Mouse (Mus musculus) midbrain, embryonic 12.5 days (tissue): ENCODE results near the gene Rorb. TPM values are rescaled to one million over a fixed set of nuclear protein-coding genes. Genes with fewer than 3 reads are reported as not detected.
A peak's percentile ranks its signal among the peaks of the same experiment; 100 is the strongest.

ENCODE experiments used
- ATAC-seq: fragments of 200-750 bp; cut with Nextera tagmentation; 2 replicates; pipeline ENCODE4 v1.8.0; 2017; ENCODE audit warnings: low read depth, moderate TSS enrichment, moderate library complexity; ENCODE audit not compliant: low FRiP score
- H3K27ac ChIP-seq: fragments of 300-500 bp; sonication (generic); replicated peaks from 2 replicates; pipeline ENCODE4 v1.5.1; 2016; ENCODE audit warnings: mild to moderate bottlenecking
- H3K27me3 ChIP-seq: fragments of 300-500 bp; sonication (generic); 2 replicates; pipeline ENCODE4 v1.6.1; 2016; ENCODE audit warnings: mild to moderate bottlenecking
- H3K36me3 ChIP-seq: fragments of 300-500 bp; sonication (generic); 2 replicates; pipeline ENCODE4 v1.6.1; 2016
- H3K4me1 ChIP-seq: fragments of 300-500 bp; sonication (generic); 2 replicates; pipeline ENCODE4 v1.6.1; 2016
- H3K4me2 ChIP-seq: fragments of 300-500 bp; sonication (generic); replicated peaks from 2 replicates; pipeline ENCODE4 v1.6.1; 2016; ENCODE audit warnings: mild to moderate bottlenecking, moderate library complexity
- H3K4me3 ChIP-seq: fragments of 300-500 bp; sonication (generic); 2 replicates; pipeline ENCODE4 v1.5.1; 2016; ENCODE audit warnings: mild to moderate bottlenecking
- H3K9ac ChIP-seq: fragments of 300-500 bp; sonication (generic); replicated peaks from 2 replicates; pipeline ENCODE4 v1.6.1; 2016; ENCODE audit warnings: mild to moderate bottlenecking, moderate library complexity
- H3K9me3 ChIP-seq: fragments of 300-500 bp; sonication (generic); 2 replicates; pipeline ENCODE4 v1.6.1; 2016; ENCODE audit warnings: mild to moderate bottlenecking
- WGBS: fragments of 180-500 bp; shearing (Covaris S2); methylation state at CpG from one replicate; pipeline ENCODE4 v1.1.7; 2016; 5-methylcytosine and 5-hydroxymethylcytosine counted together
- polyA plus RNA-seq: library from polyadenylated mRNA; unstranded; fragments of >200 nt; fragmentation: Nextera tagmentation; extraction: Ambion mirVana; gene quantifications from 2 replicates; pipeline ENCODE4 v1.2.1, GENCODE M21; 2016

The Rorb gene
- 7.0 TPM in 2 replicates for polyA plus RNA-seq

DNA sequence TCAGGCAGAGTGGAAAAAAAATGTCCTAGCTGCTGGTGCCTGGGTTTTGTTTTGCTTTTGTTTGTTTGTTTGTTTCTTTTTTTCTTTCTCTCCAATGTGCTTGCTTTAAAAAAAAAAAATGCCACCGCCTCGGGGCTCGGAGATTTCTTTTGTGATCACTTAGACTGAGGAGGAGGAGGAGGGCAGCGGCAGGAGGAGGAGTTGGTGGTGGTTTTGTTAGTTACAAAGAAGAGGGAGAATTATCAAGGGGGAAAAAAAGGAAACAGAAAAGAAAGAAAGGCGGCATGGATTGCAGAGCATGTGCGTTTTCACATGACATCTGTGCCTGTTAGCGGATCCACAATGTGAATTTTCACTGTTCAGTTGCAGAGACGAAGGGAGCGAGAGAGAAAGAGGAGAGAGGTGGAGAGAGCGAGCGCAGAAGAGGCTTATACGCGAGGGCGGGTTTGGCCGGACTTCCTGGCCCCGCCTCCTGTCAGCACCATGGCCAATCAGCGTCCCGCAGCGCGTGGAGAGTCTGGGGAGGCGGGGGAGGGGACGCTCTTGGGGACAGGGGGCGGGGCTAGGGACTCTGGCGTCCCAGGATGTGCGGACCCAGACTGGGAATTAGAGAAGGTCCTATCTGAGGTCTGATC lies at the start of gene Rorb:
Gene Rorb, minus strand, starts transcription at position 404 of the 635 bp plus-strand sequence.
- Histone ChIP-seq H3K9ac (peak within 1 kb of the TSS; percentile 52), H3K4me1 (peaks cover 17% of the 10 kb centered on the region), H3K36me3 (no peaks in the 10 kb centered on the region), H3K4me3 (peak within 1 kb of the TSS; percentile 57), H3K9me3 (no peaks in the 10 kb centered on the region), H3K27me3 (peaks cover 26% of the 10 kb centered on the region), H3K4me2 (peak within 1 kb of the TSS; percentile 79), H3K27ac (peak within 1 kb of the TSS; percentile 78)
- under 1% methylated on average over 25 of the region's 25 CpGs for WGBS
- ATAC-seq: peak; percentile 98

GRCm38 (mm10) chr19:19148847-19149246 lies 37.9 kb upstream of the Rorb start:
- 72% methylated on average over 6 of the region's 6 CpGs for WGBS
- Histone ChIP-seq H3K36me3 (no peaks in the 10 kb centered on the region), H3K9me3 (no peaks in the 10 kb centered on the region), H3K27ac (no peak overlapping the region), H3K9ac (no peak overlapping the region), H3K27me3 (no peaks in the 10 kb centered on the region), H3K4me1 (no peaks in the 10 kb centered on the region), H3K4me2 (no peak overlapping the region), H3K4me3 (no peak overlapping the region)
- peak; percentile 34; the same call in 1 of the 2 replicates for ATAC-seq

- no peaks in the 10 kb centered on the region for H3K27me3 ChIP-seq
- H3K36me3 ChIP-seq: no peaks in the 10 kb centered on the region
- ATAC-seq: no peak
- WGBS: 87% methylated on average over 4 of the region's 4 CpGs
- no peak overlapping the region for H3K27ac ChIP-seq
- H3K4me2 ChIP-seq: no peak overlapping the region
- no peaks in the 10 kb centered on the region for H3K4me1 ChIP-seq
- no peaks in the 10 kb centered on the region for H3K9me3 ChIP-seq
- H3K9ac ChIP-seq: no peak overlapping the region
- no peak overlapping the region for H3K4me3 ChIP-seq
These were observed 33.5 kb upstream of the Rorb start for GRCm38 (mm10) chr19:19144447-19144846.

DNA sequence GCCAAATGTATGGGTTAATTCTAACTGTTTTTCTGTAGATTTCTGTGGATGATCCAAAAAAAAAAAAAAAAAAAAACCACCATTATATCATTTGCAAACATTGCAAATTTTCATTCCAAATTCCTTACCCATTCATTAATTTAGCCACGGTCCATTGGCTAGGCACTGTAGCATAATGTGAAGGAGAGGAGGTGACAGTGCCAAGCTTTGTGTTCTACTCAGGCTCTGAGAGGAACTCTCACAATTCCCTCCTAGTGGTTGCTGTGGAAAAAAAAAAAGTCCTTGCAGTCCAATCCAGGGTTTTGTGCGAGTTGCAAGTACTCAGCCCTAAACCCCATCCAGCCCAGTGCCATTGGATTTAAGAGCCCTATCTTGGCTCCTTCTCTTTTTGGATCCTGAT lies 25.9 kb upstream of the Rorb start:
- ATAC-seq: no peak
- Histone ChIP-seq H3K4me3 (no peak overlapping the region), H3K36me3 (no peaks in the 10 kb centered on the region), H3K27ac (no peak overlapping the region), H3K27me3 (no peaks in the 10 kb centered on the region), H3K9ac (no peak overlapping the region), H3K4me2 (no peak overlapping the region), H3K4me1 (no peaks in the 10 kb centered on the region), H3K9me3 (no peaks in the 10 kb centered on the region)
- WGBS: 65% methylated on average over 2 of the region's 2 CpGs

GRCm38 (mm10) chr19:19135838-19136237 lies 24.8 kb upstream of the Rorb start:
- Histone ChIP-seq H3K4me2 (no peak overlapping the region), H3K4me1 (no peaks in the 10 kb centered on the region), H3K4me3 (no peak overlapping the region), H3K9ac (no peak overlapping the region), H3K27me3 (no peaks in the 10 kb centered on the region), H3K36me3 (no peaks in the 10 kb centered on the region), H3K9me3 (no peaks in the 10 kb centered on the region), H3K27ac (no peak overlapping the region)
- no peak for ATAC-seq
- WGBS: 87% methylated on average over 2 of the region's 2 CpGs

GRCm38 (mm10) chr19:19122324-19122723 lies 11.3 kb upstream of the Rorb start:
- 46% methylated on average over 2 of the region's 2 CpGs for WGBS
- no peak for ATAC-seq
- Histone ChIP-seq H3K9ac (no peak overlapping the region), H3K27ac (no peak overlapping the region), H3K9me3 (no peaks in the 10 kb centered on the region), H3K36me3 (no peaks in the 10 kb centered on the region), H3K4me3 (no peak overlapping the region), H3K4me1 (no peaks in the 10 kb centered on the region), H3K4me2 (no peak overlapping the region), H3K27me3 (no peaks in the 10 kb centered on the region)

DNA sequence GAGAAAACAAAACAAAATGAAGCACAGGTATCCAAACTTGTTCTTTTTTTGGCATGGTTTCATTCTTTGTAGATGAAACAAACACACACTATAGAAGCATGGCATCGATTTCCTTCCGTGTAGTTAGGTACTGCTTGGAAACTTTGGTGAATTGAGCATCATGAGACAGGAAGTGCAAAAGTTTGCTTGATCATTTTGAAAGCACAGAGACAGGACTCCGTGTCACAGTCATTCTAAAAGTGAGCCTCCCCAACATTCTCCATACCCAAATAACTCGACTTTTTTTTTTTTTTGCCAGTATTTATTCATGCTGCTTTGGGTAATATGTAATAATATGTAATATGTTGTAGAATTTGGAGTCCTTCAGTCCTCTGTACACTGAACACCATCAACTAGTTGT lies 1.2 kb upstream of the Rorb start:
- H3K36me3 ChIP-seq: no peaks in the 10 kb centered on the region
- no peak overlapping the region for H3K4me2 ChIP-seq
- peaks cover 17% of the 10 kb centered on the region for H3K4me1 ChIP-seq
- H3K27ac ChIP-seq: no peak overlapping the region
- H3K9ac ChIP-seq: no peak overlapping the region
- no peak for ATAC-seq
- WGBS: 68% methylated on average over 4 of the region's 4 CpGs
- H3K9me3 ChIP-seq: no peaks in the 10 kb centered on the region
- peaks cover 26% of the 10 kb centered on the region for H3K27me3 ChIP-seq
- no peak overlapping the region for H3K4me3 ChIP-seq

GRCm38 (mm10) chr19:19111428-19112170 lies 603 bp upstream of the Rorb start:
- H3K36me3 ChIP-seq: no peaks in the 10 kb centered on the region
- H3K4me3 ChIP-seq: peak overlapping the region; percentile 57
- no peaks in the 10 kb centered on the region for H3K9me3 ChIP-seq
- ATAC-seq: no peak
- 3% methylated on average over 12 of the region's 12 CpGs for WGBS
- H3K4me1 ChIP-seq: peaks cover 17% of the 10 kb centered on the region
- peak overlapping the region; percentile 79 for H3K4me2 ChIP-seq
- H3K27me3 ChIP-seq: peaks cover 26% of the 10 kb centered on the region
- H3K27ac ChIP-seq: no peak overlapping the region
- no peak overlapping the region; the same call in 1 of the 2 replicates for H3K9ac ChIP-seq

GRCm38 (mm10) chr19:19110011-19110768 lies 806 bp downstream of the Rorb start:
- ATAC-seq: peak; percentile 67
- WGBS: under 1% methylated on average over 49 of the region's 49 CpGs
- H3K9me3 ChIP-seq: no peaks in the 10 kb centered on the region
- peak overlapping the region; percentile 57 for H3K4me3 ChIP-seq
- H3K27ac ChIP-seq: peak overlapping the region; percentile 78
- H3K4me2 ChIP-seq: peak overlapping the region; percentile 79
- peaks cover 26% of the 10 kb centered on the region for H3K27me3 ChIP-seq
- no peaks in the 10 kb centered on the region for H3K36me3 ChIP-seq
- peak overlapping the region; percentile 52 for H3K9ac ChIP-seq
- H3K4me1 ChIP-seq: peaks cover 17% of the 10 kb centered on the region

GRCm38 (mm10) chr19:19108596-19109381 lies 2.2 kb downstream of the Rorb start:
- WGBS: 29% methylated on average over 13 of the region's 13 CpGs
- 0 out of 2 replicates have a peak overlapping the region, but pooled peaks have one; percentile 7 for H3K9ac ChIP-seq
- no peaks in the 10 kb centered on the region for H3K36me3 ChIP-seq
- peaks cover 17% of the 10 kb centered on the region for H3K4me1 ChIP-seq
- H3K4me2 ChIP-seq: peak overlapping the region; percentile 79
- no peak overlapping the region for H3K27ac ChIP-seq
- ATAC-seq: no peak
- peaks cover 26% of the 10 kb centered on the region for H3K27me3 ChIP-seq
- H3K4me3 ChIP-seq: peak overlapping the region; percentile 57
- H3K9me3 ChIP-seq: no peaks in the 10 kb centered on the region

GRCm38 (mm10) chr19:19104581-19104980 lies 6.4 kb downstream of the Rorb start:
- 69% methylated on average over 2 of the region's 2 CpGs for WGBS
- ATAC-seq: no peak
- Histone ChIP-seq H3K27ac (no peak overlapping the region), H3K4me3 (no peak overlapping the region), H3K9me3 (no peaks in the 10 kb centered on the region), H3K4me1 (peaks cover 12% of the 10 kb centered on the region), H3K36me3 (no peaks in the 10 kb centered on the region), H3K9ac (no peak overlapping the region), H3K4me2 (no peak overlapping the region), H3K27me3 (peaks cover 24% of the 10 kb centered on the region)
